Mouse (Mus musculus): ENCODE data around the gene Gif.
A peak's percentile ranks its signal among the peaks of the same experiment; 100 is the strongest.

The Gif gene

DNA sequence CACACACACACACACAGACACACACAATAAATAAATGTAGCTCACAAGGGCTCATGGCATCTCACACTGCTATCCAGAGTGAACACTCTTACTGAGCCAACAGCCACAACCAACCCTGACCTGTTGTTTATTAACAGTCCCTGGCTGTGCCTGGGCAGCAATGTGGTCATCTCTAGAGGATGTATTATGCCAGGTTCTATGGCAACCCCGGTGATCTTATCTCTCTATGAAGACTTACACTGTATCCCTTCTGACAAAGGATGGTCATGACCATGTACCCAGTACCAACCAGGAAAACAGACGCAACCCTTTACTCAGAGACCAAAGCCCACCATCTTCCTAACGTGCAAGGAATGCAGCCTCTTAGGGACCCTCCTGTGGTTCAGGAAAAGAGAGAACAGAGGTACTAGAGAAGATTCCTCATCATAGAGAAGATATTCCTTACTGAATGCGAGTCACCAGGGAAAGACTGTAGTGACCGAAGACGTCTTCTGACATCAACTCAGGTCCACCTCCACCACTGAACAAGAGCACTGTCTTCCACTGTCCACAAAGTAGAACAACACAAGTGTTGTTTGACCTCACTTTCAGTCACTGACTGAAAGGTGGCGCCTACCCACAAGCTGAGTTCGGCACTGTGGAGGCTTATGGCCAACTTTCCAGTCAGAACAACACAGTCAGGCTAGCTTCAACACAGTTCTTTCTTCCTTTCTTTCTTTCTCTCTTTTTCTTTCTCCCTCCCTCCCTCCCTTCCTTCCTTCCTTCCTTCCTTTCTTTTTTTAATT, 53.4 kb downstream of the Gif start:
- DNase-seq: no peak

DNA sequence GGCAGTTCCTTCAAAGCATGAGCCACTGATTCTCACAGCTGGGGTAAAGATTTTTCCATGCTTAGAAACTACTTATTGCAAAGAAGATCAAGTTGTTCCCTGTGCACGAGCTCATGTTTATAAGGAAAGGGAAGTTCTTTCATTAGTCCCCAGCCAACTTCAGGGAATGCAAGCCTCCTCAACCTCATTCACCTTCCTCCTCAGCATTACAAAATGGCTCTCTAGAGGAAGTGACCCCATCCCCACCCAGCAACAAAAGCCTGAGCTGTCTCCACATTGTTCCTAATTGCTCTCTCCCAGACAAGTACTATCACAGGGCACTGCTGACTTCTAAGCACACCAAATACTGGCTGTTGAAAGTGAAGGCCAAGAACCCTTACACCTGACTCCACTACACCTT, 57.1 kb downstream of the Gif start:
- no peak for DNase-seq

DNA sequence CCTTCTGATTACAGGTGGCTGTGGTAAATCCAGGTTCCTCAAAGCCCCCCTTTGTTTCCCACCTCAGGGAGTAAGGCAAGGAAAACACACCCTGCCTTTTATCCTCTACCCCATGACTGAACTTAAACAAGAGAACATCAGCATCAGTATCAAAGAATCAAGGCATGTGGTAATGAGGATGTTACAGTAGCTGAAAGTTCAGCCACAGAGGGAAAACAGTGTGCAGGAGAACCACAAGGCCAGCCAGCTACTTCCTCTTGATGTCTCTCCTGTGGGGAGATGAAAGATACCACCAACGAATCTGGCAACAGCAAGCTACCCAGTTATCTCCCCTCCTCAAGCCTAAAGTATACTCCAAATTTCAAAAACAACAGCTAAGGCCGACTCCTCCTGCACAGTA, 59.9 kb downstream of the Gif start:
- no peak for DNase-seq

DNA sequence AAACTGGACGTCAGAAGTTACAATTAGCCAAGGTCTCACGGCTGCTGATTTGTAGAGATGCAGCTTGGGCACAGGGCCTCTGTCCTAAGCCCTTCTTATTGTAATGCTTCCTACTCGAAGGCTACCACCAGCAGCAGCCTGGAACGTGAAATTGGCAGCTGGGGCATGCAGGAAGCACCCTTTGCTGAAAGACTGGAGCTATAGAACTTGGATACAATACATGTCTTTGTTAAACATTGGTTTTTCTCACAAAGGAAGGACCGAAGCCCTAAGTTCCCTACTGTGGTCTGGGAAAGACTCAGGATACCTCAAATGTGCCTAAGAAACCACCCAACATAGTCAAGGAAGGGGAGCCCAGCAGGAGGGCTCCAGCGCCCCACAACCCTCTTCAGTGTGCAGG, 60.5 kb downstream of the Gif start:
- DNase-seq: no peak

DNA sequence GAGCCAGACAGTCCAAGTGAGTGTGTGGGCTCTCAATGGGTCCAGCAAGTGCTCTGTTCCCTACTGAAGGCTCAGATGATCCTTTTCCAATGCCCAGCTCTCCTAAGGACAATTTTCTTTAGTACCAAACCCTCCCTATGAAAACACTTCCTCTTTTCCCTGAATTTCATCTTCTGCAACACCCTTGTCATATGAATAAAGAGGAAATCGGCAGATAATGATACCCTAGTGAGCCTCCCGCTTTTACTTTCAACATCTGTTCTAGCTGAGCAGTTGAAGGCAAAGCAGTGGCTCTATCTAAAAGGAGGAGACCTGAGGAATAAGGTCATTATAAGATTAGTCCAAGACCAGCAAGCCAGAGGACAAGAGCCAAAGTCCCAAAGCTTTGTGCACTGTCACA, 61.1 kb downstream of the Gif start:
- DNase-seq: no peak

DNA sequence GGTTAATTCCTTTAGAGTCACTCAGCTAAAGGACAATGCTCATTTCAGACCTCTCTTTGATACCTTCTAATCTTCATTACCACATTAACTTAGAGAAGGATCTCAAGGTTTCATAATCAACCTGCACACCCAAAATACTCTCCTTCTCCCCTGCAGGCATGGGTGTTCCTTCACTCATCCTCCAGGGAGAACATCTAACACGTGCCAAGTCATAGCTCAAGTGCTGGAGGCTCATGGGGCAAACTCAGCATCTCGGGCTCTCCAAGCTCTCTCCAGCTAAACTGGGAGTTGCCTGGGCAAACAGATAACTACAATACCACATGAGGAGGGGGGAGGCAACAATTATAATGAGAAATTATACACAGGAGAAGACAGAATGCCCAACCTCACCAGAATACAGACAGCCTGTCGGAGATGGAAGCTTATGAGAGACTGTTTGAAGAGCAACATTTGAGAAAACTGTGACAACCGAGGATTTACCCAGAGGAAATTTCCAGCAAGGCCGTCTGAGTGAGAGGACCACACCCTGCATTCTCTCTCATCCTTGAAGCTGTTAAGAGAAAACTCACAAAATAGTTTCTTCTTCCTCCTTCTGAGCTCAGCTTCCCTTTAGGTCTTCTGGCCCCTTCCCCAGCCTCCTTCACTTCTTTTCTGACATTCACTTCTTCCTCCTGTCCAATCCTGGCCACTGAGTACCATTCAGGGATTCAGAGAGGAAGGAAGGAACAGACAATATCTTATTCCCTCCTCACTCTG, 62.8 kb downstream of the Gif start:
- no peak for DNase-seq

- DNase-seq: peak; percentile 53
Observed at GRCm38 (mm10) chr19:11810856-11811255, 63.5 kb downstream of the Gif start.

DNA sequence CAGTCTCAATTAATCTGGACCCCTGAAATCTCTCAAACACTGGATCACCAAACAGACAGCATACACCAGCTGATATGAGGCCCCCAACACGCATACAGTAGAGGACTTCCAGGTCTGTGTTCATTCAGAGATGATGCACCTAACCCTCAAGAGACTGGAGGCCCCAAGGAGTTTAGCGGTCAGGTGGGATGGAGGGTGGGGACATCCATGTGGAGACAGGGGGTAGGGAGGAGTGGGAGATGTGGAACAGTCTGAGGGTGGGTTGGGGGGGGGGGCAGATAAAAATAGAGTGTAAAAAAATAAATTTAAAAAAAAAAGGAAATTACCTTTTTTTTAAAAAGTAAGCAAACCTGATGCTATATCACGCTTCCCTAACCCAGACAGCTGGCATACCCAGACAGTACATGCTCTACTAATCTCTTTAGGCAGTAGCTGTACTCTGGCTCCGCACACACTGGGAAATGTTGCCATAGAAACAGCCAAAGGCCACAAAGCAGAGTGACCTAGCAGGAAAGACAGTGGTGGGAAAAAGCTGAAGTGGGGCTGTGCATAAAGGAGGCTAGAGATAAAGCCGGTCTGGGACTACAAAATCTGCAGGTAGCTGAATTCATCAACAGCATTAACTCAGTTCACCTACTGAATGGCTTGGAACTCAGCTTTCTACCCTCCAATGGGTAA, 64.5 kb downstream of the Gif start:
- DNase-seq: peak; percentile 68
